Mouse (Mus musculus): Measurements from ENCODE around the gene Lxn.

DNA sequence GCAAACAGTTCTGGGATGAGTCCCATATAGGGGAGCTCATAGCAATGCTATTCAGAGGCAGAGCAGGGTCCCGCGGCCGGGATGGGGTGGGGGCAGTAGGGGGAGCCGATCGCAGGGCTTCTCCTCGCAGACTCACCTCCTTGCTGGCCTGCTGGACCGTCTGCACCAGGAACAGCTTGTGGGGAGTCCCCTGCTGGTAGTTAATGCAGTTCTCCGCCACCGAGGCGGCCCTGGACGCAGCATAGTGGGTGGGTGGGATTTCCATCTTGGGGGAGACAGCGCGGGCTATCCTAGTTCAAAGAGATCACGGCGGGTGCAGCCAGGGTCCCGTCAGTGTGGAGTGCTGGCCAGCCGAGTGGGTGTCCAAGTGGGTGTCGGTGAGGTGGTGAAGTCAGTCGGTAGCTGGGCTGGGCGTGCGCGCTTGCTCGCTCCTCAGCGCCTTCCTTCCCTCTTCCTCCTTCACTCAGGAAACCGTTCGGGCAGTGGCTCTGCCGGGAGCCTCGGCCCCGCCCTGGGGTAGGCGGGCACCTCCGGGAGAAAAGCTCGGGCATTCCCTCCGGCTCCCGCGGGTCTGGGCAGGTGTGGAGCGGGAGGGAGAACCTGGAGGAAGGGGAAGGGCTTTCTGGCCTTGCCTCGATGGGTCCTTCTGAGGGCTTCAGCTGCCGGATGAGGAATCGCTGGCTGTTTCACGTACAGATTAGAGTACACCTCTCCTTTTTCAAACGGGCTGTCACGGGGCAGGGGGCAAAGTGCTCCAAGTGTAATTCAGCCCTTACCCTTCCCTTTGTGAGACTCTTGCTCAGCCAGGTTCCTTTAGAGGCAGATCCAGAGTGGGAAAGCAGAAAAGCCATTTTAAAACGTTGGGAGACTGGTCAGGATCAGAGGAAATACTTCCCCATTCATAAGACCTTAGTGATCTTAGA lies at the start of gene Lxn:
- no peak for TF ChIP-seq CTCF (IDR thresholded peaks at IDR 0.05; ENCODE audit: control insufficient read depth, insufficient read depth, low read length)
- TF ChIP-seq POLR2A (IDR thresholded peaks at IDR 0.05; ENCODE audit: borderline replicate concordance, control insufficient read depth, low read depth, low read length) = peak; percentile 58; the same call in 1 of the 2 replicates

Measured in bone marrow, adult 2 months (tissue).